Mouse (Mus musculus) ES-Bruce4 (cell line): Measurements from ENCODE around the gene Saa2. TPM values are rescaled to one million over a fixed set of nuclear protein-coding genes. Genes with fewer than 3 reads are reported as not detected.

Experiments used
- H3K27ac ChIP-seq: 2 replicates; pipeline ENCODE4 v1.5.1; 2012; ENCODE audit warnings: low read length, inconsistent platforms; ENCODE audit not compliant: insufficient read depth
- H3K27me3 ChIP-seq: 2 replicates; pipeline ENCODE4 v1.6.1; 2012; ENCODE audit warnings: mild to moderate bottlenecking, low read length, inconsistent platforms; ENCODE audit not compliant: control insufficient read depth, poor library complexity, insufficient read depth, severe bottlenecking
- H3K36me3 ChIP-seq: 2 replicates; pipeline ENCODE4 v1.6.1; 2012; ENCODE audit warnings: inconsistent platforms, mild to moderate bottlenecking, low read length, moderate library complexity; ENCODE audit not compliant: control insufficient read depth, poor library complexity, insufficient read depth, severe bottlenecking
- H3K4me1 ChIP-seq: one replicate; pipeline ENCODE4 v1.8.1; 2011; ENCODE audit warnings: low read length; ENCODE audit not compliant: control insufficient read depth, insufficient read depth
- H3K4me3 ChIP-seq: 2 replicates; pipeline ENCODE4 v1.5.1; 2011; ENCODE audit warnings: low read depth, mild to moderate bottlenecking, low read length
- H3K9ac ChIP-seq: 2 replicates; pipeline ENCODE4 v1.6.1; 2012; ENCODE audit warnings: low read depth, mild to moderate bottlenecking, inconsistent platforms; ENCODE audit not compliant: poor library complexity, severe bottlenecking
- H3K9me3 ChIP-seq: replicated peaks from 2 replicates; pipeline ENCODE4 v1.6.1; 2012; ENCODE audit warnings: mild to moderate bottlenecking, low read length, inconsistent platforms; ENCODE audit not compliant: control insufficient read depth, poor library complexity, insufficient read depth, severe bottlenecking
- CTCF ChIP-seq: IDR thresholded peaks from one replicate; pipeline ENCODE4 v1.8.1; 2011; ENCODE audit warnings: low read depth, low read length
- EP300 ChIP-seq: IDR thresholded peaks from 2 replicates; pipeline ENCODE4 v1.6.1; 2011; ENCODE audit warnings: low read depth, low read length; ENCODE audit not compliant: insufficient read depth
- POLR2A ChIP-seq: IDR thresholded peaks from one replicate; pipeline ENCODE4 v1.8.1; 2011; ENCODE audit warnings: low read length; ENCODE audit not compliant: insufficient read depth
- polyA plus RNA-seq: library from polyadenylated mRNA; stranded (reverse); fragments of >200 nt; gene quantifications from 2 replicates; pipeline ENCODE4 v1.2.4, GENCODE M21; 2011; ENCODE audit warnings: low read depth; ENCODE audit not compliant: missing spikeins, insufficient read depth, insufficient read length

Saa2 gene
- polyA plus RNA-seq, 1 experiment: not detected

DNA sequence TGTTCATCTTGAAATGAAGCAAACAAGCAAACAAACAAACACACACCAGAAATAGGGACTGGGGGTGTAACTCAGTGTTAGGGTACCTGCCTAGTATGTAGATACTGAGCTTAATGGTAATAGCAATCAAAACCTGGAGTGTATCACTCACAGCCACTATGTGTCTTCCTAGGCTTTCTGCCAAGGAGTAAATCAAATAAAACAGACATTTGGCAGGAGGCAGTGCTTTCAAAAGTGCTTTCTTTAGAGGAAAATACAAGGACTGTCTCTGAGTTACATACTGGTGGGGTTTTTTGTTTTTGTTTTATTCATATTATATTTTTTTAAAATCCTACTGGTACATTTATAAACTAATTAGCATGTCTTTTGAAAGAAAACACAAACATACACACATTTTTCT lies 15.8 kb downstream of the Saa2 start:
- Histone ChIP-seq H3K27me3 (no peaks in the 10 kb centered on the region), H3K4me1 (peaks cover 10% of the 10 kb centered on the region), H3K4me3 (no peak overlapping the region), H3K27ac (no peak overlapping the region), H3K9me3 (no peaks in the 10 kb centered on the region), H3K36me3 (peaks cover 6% of the 10 kb centered on the region), H3K9ac (no peak overlapping the region)
- no peak for TF ChIP-seq EP300
- no peak for TF ChIP-seq CTCF
- TF ChIP-seq POLR2A: no peak

DNA sequence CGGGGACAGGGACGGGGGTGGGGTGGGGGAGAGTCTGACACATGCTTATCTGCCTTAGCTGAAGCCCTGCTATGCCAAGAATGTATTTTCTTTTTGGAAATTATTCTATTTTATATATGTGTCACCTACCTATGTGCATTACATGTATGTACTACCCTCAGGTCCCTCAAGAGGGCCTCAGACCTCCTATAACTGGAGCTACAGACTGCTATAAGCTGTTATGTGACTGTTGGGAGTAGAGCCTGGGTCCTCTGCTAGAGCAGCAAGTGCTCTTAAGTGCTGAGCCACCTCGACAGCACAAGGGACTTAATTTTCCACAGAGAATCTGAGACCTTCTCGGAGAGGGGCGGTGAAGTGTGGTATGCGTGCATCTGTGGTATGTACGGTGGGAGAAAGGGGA lies 16.9 kb downstream of the Saa2 start:
- peaks cover 6% of the 10 kb centered on the region for H3K4me1 ChIP-seq
- H3K27ac ChIP-seq: no peak overlapping the region
- H3K9me3 ChIP-seq: no peaks in the 10 kb centered on the region
- peaks cover 7% of the 10 kb centered on the region for H3K36me3 ChIP-seq
- no peak overlapping the region for H3K4me3 ChIP-seq
- no peaks in the 10 kb centered on the region for H3K27me3 ChIP-seq
- no peak overlapping the region for H3K9ac ChIP-seq
- TF ChIP-seq CTCF (no peak), POLR2A (no peak), EP300 (no peak)

DNA sequence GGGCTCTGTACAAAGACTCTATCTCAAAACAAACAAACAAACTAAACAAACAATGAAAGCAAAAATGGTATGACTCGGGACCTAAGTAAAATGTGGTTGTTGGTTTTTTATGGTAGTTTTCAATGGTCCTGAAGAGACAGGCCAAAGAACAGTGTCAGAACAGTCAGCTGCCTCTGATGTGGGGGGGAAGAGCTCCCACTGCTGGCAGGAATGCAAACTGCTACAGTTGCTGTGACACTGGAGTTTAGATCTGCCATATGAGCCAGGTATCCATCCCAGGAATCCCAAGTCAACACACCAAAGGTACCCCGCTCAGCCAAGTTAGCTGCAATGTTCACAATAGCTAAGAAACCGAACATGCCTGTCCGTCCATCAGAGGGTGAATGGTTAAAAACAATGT lies 19.1 kb downstream of the Saa2 start:
- Histone ChIP-seq H3K4me3 (no peak overlapping the region), H3K4me1 (peaks cover 3% of the 10 kb centered on the region), H3K9ac (no peak overlapping the region), H3K27me3 (no peaks in the 10 kb centered on the region), H3K9me3 (no peaks in the 10 kb centered on the region), H3K27ac (peak overlapping the region; percentile 58; the same call in 1 of the 2 replicates), H3K36me3 (peaks cover 9% of the 10 kb centered on the region)
- TF ChIP-seq CTCF (peak; percentile 94), POLR2A (no peak), EP300 (no peak)

DNA sequence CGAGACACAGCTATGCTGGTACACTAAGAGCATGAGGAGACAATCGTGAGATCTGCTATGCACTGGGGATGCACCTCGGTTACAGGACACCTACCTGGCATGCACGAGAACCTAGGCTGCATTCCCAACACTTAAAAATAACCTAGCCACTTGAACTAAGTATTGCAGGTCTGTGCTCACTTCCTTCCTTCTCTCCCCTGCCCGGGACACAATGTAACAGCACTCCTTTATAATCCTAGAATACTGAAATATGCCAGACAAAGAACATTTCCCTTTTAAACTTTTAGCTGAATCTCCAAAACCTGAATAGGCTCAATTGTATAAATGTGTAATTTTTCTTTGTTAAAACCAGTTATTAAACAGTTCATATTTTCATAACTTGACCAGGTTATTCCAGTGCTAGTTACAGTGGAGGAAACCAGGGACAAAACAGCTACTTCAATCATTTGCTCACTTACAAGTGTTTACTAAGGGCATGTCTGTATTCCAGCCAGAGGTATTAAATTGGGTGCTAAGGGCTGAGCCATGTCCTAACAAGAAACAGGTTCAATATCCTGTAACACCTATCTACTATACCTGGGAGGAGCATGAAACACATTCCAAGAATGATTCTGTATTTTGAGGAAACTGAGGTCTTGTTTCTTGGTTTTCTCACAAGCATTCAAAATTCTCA lies 37.7 kb downstream of the Saa2 start:
- H3K9ac ChIP-seq: no peak overlapping the region
- no peak for TF ChIP-seq CTCF
- TF ChIP-seq POLR2A: no peak
- no peak for TF ChIP-seq EP300
- no peaks in the 10 kb centered on the region for H3K4me1 ChIP-seq
- H3K36me3 ChIP-seq: peaks cover 6% of the 10 kb centered on the region; the same call in 1 of the 2 replicates
- H3K9me3 ChIP-seq: no peaks in the 10 kb centered on the region
- no peak overlapping the region for H3K27ac ChIP-seq
- no peak overlapping the region for H3K4me3 ChIP-seq
- H3K27me3 ChIP-seq: no peaks in the 10 kb centered on the region

DNA sequence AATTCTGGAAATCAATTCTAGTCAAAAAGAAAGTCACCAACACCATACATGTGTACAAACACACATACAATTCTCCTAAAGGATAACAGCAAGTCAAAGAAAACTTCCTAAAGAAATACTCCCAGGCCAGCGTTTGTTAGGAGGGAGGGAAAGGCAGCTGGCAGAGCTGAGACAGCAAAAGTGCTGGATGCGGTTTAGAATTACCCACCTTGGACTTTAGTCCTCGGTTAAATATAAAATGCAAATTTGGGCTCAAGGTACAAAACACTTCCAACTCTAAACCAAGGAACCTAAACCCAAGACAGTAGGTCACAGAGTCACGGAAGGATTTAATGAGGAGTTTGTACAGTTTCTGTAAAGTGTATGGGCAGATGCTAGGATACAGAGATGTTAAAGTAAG lies 42.3 kb downstream of the Saa2 start:
- TF ChIP-seq POLR2A: no peak
- TF ChIP-seq EP300: no peak
- no peak for TF ChIP-seq CTCF
- H3K9me3 ChIP-seq: no peaks in the 10 kb centered on the region
- H3K27ac ChIP-seq: no peak overlapping the region
- peaks cover 1% of the 10 kb centered on the region for H3K4me1 ChIP-seq
- no peaks in the 10 kb centered on the region for H3K27me3 ChIP-seq
- H3K36me3 ChIP-seq: 0 out of 2 replicates have a peak, but pooled peaks cover 1% of the 10 kb centered on the region
- H3K9ac ChIP-seq: no peak overlapping the region
- H3K4me3 ChIP-seq: no peak overlapping the region
